Mouse (Mus musculus): ENCODE measurements at regions not wholly inside any gene's neighbourhood (a gene's known extent, or its start where the extent isn't known, plus 50 kb on each side); places are given as distances from the start of the nearest gene placed in this dataset.

DNA sequence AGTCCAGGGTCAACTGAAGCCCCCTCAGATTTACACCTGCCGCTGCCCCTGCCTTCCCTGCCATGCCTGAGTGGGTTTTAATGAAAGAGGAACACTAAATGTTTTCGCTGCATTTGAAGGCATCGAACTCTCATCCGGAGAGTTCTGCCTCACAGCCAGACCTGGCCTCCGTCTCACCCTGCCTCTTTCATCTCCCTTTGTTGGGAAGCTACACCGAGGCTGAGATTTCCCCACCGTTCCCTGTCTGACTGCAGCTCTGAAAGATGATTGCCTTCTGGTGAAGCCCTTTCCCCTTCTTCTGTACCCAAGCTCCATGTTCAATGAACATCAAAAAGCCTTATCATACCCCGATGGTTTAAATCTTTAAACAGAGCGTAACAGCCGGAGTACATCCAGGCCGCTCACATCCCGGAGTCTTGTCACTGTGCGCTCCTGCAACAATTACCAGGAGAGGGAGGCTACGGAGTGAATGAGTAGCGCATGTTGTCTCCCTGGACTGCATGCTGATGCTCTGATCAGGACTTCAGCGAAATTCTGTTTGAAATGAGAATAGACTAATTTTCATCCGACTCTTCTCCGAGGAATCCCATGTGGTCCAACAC lies 98.3 kb downstream of the Zfp326 start:
- no peak for DNase-seq (ENCODE audit: low spot score in 2 of 2)

All from gastrocnemius, postnatal 4 days (tissue).